Mouse (Mus musculus) liver, adult 2 months (tissue): ENCODE results near the gene Fxyd2. TPM values are rescaled to one million over a fixed set of nuclear protein-coding genes. Genes with fewer than 3 reads are reported as not detected.
A peak's percentile ranks its signal among the peaks of the same experiment; 100 is the strongest.

Source experiments
- DNase-seq: peaks from one replicate; pipeline ENCODE4 v3.0.0-alpha.2; 2011; ENCODE audit warnings: low read depth, low spot score; ENCODE audit errors: extremely low read depth
- H3K27ac ChIP-seq: fragments of 200-500 bp; replicated peaks from 2 replicates; pipeline ENCODE4 v1.5.1; 2012; ENCODE audit warnings: low read depth, mild to moderate bottlenecking, control low read depth, inconsistent platforms, low read length; ENCODE audit not compliant: insufficient read depth
- H3K27me3 ChIP-seq: fragments of 200-500 bp; 2 replicates; pipeline ENCODE4 v1.6.1; 2012; ENCODE audit warnings: mild to moderate bottlenecking, moderate library complexity, low read length, inconsistent platforms; ENCODE audit not compliant: control insufficient read depth, insufficient read depth
- H3K36me3 ChIP-seq: fragments of 200-500 bp; 2 replicates; pipeline ENCODE4 v1.6.1; 2012; ENCODE audit warnings: low read length, inconsistent platforms; ENCODE audit not compliant: control insufficient read depth, insufficient read depth
- H3K4me1 ChIP-seq: fragments of 200-500 bp; 2 replicates; pipeline ENCODE4 v1.6.1; 2011; ENCODE audit warnings: low read length; ENCODE audit not compliant: control insufficient read depth, insufficient read depth
- H3K4me3 ChIP-seq: fragments of 200-500 bp; 2 replicates; pipeline ENCODE4 v1.5.1; 2011; ENCODE audit warnings: low read depth, mild to moderate bottlenecking, control low read depth, low read length, moderate library complexity; ENCODE audit not compliant: insufficient read depth
- H3K79me2 ChIP-seq: fragments of 200-500 bp; 2 replicates; pipeline ENCODE4 v1.6.1; 2012; ENCODE audit warnings: inconsistent platforms, mild to moderate bottlenecking, low read length, moderate library complexity; ENCODE audit not compliant: control insufficient read depth, insufficient read depth
- H3K9ac ChIP-seq: fragments of 200-500 bp; 2 replicates; pipeline ENCODE4 v1.6.1; 2012; ENCODE audit warnings: low read depth, mild to moderate bottlenecking, control low read depth, inconsistent platforms, low read length
- CTCF ChIP-seq: fragments of 200-500 bp; IDR thresholded peaks from 2 replicates; pipeline ENCODE4 v1.5.1; 2011; ENCODE audit warnings: low read depth, low read length, control low read depth
- POLR2A ChIP-seq: fragments of 200-500 bp; IDR thresholded peaks from 2 replicates; pipeline ENCODE4 v1.6.1; 2011; ENCODE audit warnings: low read length, control low read depth; ENCODE audit not compliant: insufficient read depth; ENCODE audit errors: extremely low read depth
- WGBS: fragments of 180-500 bp; shearing (Covaris S2); methylation state at CpG from one replicate; pipeline ENCODE4 v1.1.7; 2018; 5-methylcytosine and 5-hydroxymethylcytosine counted together
- polyA plus RNA-seq: library from polyadenylated mRNA; depleted of rRNA; stranded (reverse); fragments of >200 nt; gene quantifications from 2 replicates; pipeline ENCODE4 v1.2.3, GENCODE M21; 2012
- total RNA-seq: library from RNA; depleted of rRNA; stranded (reverse); fragments of >200 nt; gene quantifications from 2 replicates; pipeline ENCODE4 v1.2.3, GENCODE M21; 2014

Gene Fxyd2
- total and polyA plus RNA-seq, 2 experiments, result 0.29 TPM; not detected in 1

DNA sequence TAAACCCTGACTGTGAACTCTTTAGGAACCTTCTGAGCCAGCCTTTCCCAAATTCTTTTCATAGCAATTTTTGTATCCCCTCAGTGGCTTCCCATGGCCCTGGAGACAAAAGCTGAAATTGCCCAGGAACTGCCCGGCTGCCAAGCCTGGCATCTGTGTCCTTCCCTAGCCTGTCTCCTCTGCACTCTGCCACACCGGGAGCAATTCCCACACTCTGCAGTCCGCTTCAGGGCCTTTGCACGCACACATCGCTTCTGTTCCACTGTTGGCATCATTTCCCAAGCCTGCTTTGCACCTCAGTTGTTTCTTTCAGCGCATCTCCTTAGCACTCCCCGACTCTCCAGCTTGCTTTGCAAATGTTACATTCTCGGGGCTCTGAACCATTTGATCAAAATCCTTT lies 31.8 kb upstream of the Fxyd2 start:
- H3K9ac ChIP-seq, result no peak overlapping the region

DNA sequence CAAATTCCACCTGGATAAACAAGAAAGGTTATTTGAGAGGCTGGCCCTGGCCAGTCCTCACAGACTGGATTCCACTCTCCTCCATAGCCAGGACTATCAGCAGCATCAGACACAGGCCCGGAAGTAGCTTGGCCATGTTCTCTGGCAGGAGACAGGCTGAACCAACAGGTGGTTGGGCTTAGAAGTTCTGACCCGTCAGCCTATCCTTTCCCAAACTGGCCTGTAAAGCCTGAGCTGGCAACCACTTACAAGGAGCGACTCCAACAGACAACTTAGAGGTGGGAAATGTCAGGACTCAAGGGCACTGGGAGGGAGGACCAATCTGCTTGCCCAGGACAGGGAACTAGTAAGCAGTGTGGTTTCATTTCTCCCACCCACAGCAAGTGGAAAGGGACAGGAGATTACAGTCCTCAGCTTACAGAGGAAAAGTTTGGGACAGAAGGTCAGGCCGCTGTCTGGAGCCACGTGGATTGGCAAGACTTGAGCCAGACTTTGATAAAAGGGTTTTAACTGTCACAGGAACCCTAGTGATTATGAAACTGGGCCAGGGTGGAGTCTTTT lies 31.0 kb upstream of the Fxyd2 start:
- H3K27me3 ChIP-seq, result peaks cover 7% of the 10 kb centered on the region; the same call in 1 of the 2 replicates
- peak; percentile 79 for DNase-seq
- WGBS, result 34% methylated on average over 5 of the region's 5 CpGs

More for the DNA sequence above, 31.8 kb upstream of the Fxyd2 start:
- Histone ChIP-seq H3K79me2 (no peaks in the 10 kb centered on the region), H3K27ac (no peak overlapping the region), H3K27me3 (peaks cover 7% of the 10 kb centered on the region; the same call in 1 of the 2 replicates), H3K36me3 (no peaks in the 10 kb centered on the region), H3K4me3 (no peak overlapping the region), H3K4me1 (no peaks in the 10 kb centered on the region)
- TF ChIP-seq CTCF (no peak), POLR2A (no peak)
- DNase-seq, result no peak
- WGBS, result 69% methylated on average over 8 of the region's 8 CpGs

DNA sequence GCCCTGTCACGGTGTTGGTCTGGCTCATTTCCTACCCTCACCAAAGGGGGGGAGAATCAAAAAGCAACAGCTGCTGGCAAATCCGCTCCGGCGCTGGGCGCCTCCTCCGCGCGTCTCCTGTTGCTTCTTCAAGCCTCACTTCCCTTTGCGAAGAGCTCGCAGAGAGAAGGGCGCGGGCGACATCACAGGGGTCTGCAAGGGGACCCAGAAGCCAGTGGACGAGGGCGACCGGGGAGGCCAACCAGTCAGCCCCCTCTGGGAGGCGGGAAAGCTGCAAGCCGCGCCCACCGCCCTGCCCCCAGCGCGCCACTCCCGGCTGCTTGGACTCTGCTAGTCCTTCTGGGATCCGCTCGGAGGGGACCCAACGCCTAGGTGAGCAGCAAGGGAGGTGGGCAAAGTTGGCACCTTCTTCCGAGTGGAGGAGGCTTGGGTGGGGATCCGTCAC lies 29.3 kb upstream of the Fxyd2 start, which contains the start of gene Fxyd6:
Gene Fxyd6, plus strand, starts transcription at position 69 of the 445 bp plus-strand sequence.
- TF ChIP-seq CTCF (no peak), POLR2A (no peak)
- Histone ChIP-seq H3K27ac (no peak within 1 kb of the TSS), H3K27me3 (peaks cover 7% of the 10 kb centered on the region; the same call in 1 of the 2 replicates), H3K4me3 (peak within 1 kb of the TSS; percentile 20; the same call in 1 of the 2 replicates), H3K36me3 (no peaks in the 10 kb centered on the region), H3K4me1 (no peaks in the 10 kb centered on the region), H3K9ac (no peak within 1 kb of the TSS), H3K79me2 (no peaks in the 10 kb centered on the region)
- no peak for DNase-seq
- WGBS, result 2% methylated on average over 28 of the region's 28 CpGs

More for the DNA sequence above, 31.0 kb upstream of the Fxyd2 start:
- no peak overlapping the region for H3K27ac ChIP-seq
- no peaks in the 10 kb centered on the region for H3K36me3 ChIP-seq
- H3K79me2 ChIP-seq, result no peaks in the 10 kb centered on the region
- H3K9ac ChIP-seq, result no peak overlapping the region
- no peaks in the 10 kb centered on the region for H3K4me1 ChIP-seq
- TF ChIP-seq POLR2A (no peak), CTCF (no peak)
- H3K4me3 ChIP-seq, result no peak overlapping the region

DNA sequence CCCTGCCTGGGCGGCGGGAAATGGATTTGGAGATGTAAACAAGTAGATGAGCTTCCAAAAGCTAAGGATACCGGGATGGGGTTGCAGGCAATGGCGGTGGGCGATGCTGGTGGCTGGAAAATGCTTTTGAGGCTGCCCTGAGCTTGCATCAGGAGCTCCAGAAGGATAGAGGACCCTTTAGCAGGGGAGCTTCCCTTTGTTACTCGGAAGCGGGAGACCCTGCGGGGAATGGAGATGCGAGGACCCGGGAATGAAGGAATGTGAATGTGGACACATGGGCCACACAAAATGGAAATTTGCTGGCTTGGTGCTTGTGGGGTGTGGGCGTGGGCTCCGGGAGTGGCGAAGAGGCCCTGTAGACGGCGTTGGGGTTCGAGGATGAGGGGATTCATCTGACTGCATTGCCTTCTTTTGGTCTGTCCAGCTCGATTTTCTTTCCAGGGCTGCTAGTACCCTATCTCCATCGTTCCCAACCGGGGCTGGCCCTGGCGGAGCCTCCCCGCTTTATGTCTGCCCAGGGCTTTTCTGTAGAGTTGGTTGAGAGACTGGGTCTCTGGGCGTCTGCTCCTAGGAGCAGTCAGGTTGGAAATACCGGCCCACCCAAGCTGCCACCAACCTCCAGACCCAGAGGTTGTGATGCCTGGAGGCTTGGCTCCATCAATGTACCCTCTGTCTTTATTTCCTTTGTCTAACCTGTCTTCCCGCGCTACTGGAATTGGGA lies 28.7 kb upstream of the Fxyd2 start:
- Histone ChIP-seq H3K27ac (no peak overlapping the region), H3K36me3 (no peaks in the 10 kb centered on the region), H3K9ac (no peak overlapping the region), H3K4me1 (no peaks in the 10 kb centered on the region), H3K79me2 (no peaks in the 10 kb centered on the region), H3K27me3 (peaks cover 7% of the 10 kb centered on the region; the same call in 1 of the 2 replicates), H3K4me3 (no peak overlapping the region)
- WGBS, result 19% methylated on average over 25 of the region's 25 CpGs
- DNase-seq, result no peak
- no peak for TF ChIP-seq CTCF
- TF ChIP-seq POLR2A, result no peak

DNA sequence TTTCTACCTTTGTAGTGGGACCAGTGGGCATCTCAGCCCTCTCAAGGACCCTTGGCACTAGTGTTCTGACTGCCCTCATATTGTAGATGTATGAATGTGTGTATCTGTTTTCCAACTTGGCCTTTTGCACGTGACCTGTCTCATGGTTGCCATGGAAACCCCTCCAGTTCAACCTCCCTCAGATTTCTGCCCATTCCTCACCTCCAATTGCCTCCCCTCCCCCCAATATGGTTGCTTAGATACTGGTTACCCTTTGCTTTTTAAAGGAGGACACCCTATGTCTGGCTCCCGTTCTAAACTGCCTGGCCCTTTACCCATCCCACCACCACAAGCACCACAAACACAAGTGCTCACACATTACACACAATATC lies 28.1 kb upstream of the Fxyd2 start:
- peaks cover 7% of the 10 kb centered on the region; the same call in 1 of the 2 replicates for H3K27me3 ChIP-seq
- no peak for DNase-seq
- no peaks in the 10 kb centered on the region for H3K4me1 ChIP-seq
- H3K9ac ChIP-seq, result no peak overlapping the region
- no peak overlapping the region for H3K4me3 ChIP-seq
- no peak for TF ChIP-seq POLR2A
- TF ChIP-seq CTCF, result no peak
- WGBS, result 62% methylated on average over 2 of the region's 2 CpGs
- H3K36me3 ChIP-seq, result no peaks in the 10 kb centered on the region
- no peaks in the 10 kb centered on the region for H3K79me2 ChIP-seq
- H3K27ac ChIP-seq, result no peak overlapping the region
